Mouse (Mus musculus) MEL (cell line): ENCODE data around the gene Orc6. TPM values are rescaled to one million over a fixed set of nuclear protein-coding genes. Genes with fewer than 3 reads are reported as not detected.
A peak's percentile ranks its signal among the peaks of the same experiment; 100 is the strongest.

Experiments used
- DNase-seq: peaks from one replicate; pipeline ENCODE4 v3.0.0; 2011; ENCODE audit warnings: low read depth, low spot score
- H3K27ac ChIP-seq: 2 replicates; pipeline ENCODE4 v1.5.1; 2012; ENCODE audit warnings: low read depth, mild to moderate bottlenecking, control low read depth, low read length, moderate library complexity; ENCODE audit not compliant: control insufficient read depth
- H3K27me3 ChIP-seq, 2 experiments: fragments of 150-350 bp in 1 of 2; sonication (generic) in 1 of 2; 2 replicates each; pipeline ENCODE4 v1.6.1; 2012; ENCODE audit warnings: low read length in 2 of 2, mild to moderate bottlenecking in 2 of 2, improper control_type of control experiment in 1 of 2, moderate library complexity in 1 of 2; ENCODE audit not compliant: insufficient read depth in 2 of 2, control insufficient read depth in 1 of 2
- H3K36me3 ChIP-seq, 2 experiments: 2 replicates each; pipeline ENCODE4 v1.6.1; 2012 to 2014; ENCODE audit warnings: low read length in 2 of 2, improper control_type of control experiment in 1 of 2, inconsistent platforms in 1 of 2, mild to moderate bottlenecking in 1 of 2; ENCODE audit not compliant: insufficient read depth in 2 of 2, control insufficient read depth in 1 of 2
- H3K4me1 ChIP-seq, 2 experiments: fragments of 150-350 bp in 1 of 2; sonication (generic) in 1 of 2; 2 replicates each; pipeline ENCODE4 v1.6.1; 2012; ENCODE audit warnings: low read length in 2 of 2, improper control_type of control experiment in 1 of 2, mild to moderate bottlenecking in 1 of 2; ENCODE audit not compliant: insufficient read depth in 2 of 2, control insufficient read depth in 1 of 2
- H3K4me3 ChIP-seq, 2 experiments: fragments of 150-350 bp in 1 of 2; sonication (generic) in 1 of 2; 2 replicates each; pipeline ENCODE4 v1.5.1; 2012; ENCODE audit warnings: low read depth in 2 of 2, low read length in 2 of 2, mild to moderate bottlenecking in 2 of 2, moderate library complexity in 2 of 2, control low read depth in 1 of 2, improper control_type of control experiment in 1 of 2; ENCODE audit not compliant: control insufficient read depth in 1 of 2, insufficient read depth in 1 of 2
- H3K79me2 ChIP-seq: 2 replicates; pipeline ENCODE4 v1.6.1; 2012; ENCODE audit warnings: mild to moderate bottlenecking, low read length, moderate library complexity; ENCODE audit not compliant: control insufficient read depth, poor library complexity, insufficient read depth
- H3K9ac ChIP-seq: 2 replicates; pipeline ENCODE4 v1.6.1; 2012; ENCODE audit warnings: low read depth, mild to moderate bottlenecking, control low read depth, low read length, moderate library complexity; ENCODE audit not compliant: control insufficient read depth, poor library complexity, severe bottlenecking
- H3K9me3 ChIP-seq: fragments of 150-350 bp; sonication (generic); replicated peaks from 2 replicates; pipeline ENCODE4 v1.6.1; 2012; ENCODE audit warnings: mild to moderate bottlenecking, low read length, improper control_type of control experiment, moderate library complexity; ENCODE audit not compliant: insufficient read depth
- BHLHE40 ChIP-seq: IDR thresholded peaks from 2 replicates; pipeline ENCODE4 v1.6.1; 2012; ENCODE audit warnings: low read depth, mild to moderate bottlenecking, inconsistent platforms, low read length, improper control_type of control experiment, borderline replicate concordance
- CHD1 ChIP-seq: IDR thresholded peaks from 2 replicates; pipeline ENCODE4 v1.6.1; 2012; ENCODE audit warnings: low read depth, mild to moderate bottlenecking, inconsistent platforms, low read length, improper control_type of control experiment
- CHD2 ChIP-seq: IDR thresholded peaks from 2 replicates; pipeline ENCODE4 v1.6.1; 2011; ENCODE audit warnings: low read length, improper control_type of control experiment
- CTCF ChIP-seq, 3 experiments: IDR thresholded peaks in 2 of 3; conservative IDR thresholded peaks in 1 of 3; 2 replicates each; pipeline ENCODE4 v1.5.1; 2011 to 2012; ENCODE audit warnings: low read length in 3 of 3, low read depth in 2 of 3, mild to moderate bottlenecking in 2 of 3, improper control_type of control experiment in 1 of 3, inconsistent platforms in 1 of 3, mixed read lengths in 1 of 3, moderate library complexity in 1 of 3; ENCODE audit not compliant: control insufficient read depth in 1 of 3, insufficient read depth in 1 of 3, poor library complexity in 1 of 3, severe bottlenecking in 1 of 3
- E2F4 ChIP-seq: IDR thresholded peaks from 2 replicates; pipeline ENCODE4 v1.6.1; 2011; ENCODE audit warnings: low read depth, low read length, improper control_type of control experiment, borderline replicate concordance
- ELF1 ChIP-seq: IDR thresholded peaks from 2 replicates; pipeline ENCODE4 v1.6.1; 2014; ENCODE audit warnings: low read depth, mild to moderate bottlenecking, inconsistent platforms, low read length, improper control_type of control experiment, moderate library complexity
- EP300 ChIP-seq, 2 experiments: IDR thresholded peaks; 2 replicates each; pipeline ENCODE4 v1.6.1; 2011; ENCODE audit warnings: improper control_type of control experiment in 2 of 2, low read length in 2 of 2, low read depth in 1 of 2, mild to moderate bottlenecking in 1 of 2
- ETS1 ChIP-seq: IDR thresholded peaks from 2 replicates; pipeline ENCODE4 v1.6.1; 2012; ENCODE audit warnings: low read depth, mild to moderate bottlenecking, inconsistent platforms, low read length, improper control_type of control experiment, moderate library complexity
- GABPA ChIP-seq: IDR thresholded peaks from 2 replicates; pipeline ENCODE4 v1.6.1; 2012; ENCODE audit warnings: low read depth, mild to moderate bottlenecking, inconsistent platforms, low read length, improper control_type of control experiment, moderate library complexity
- GATA1 ChIP-seq: IDR thresholded peaks from 2 replicates; pipeline ENCODE4 v1.6.1; 2011; ENCODE audit warnings: low read depth, low read length, improper control_type of control experiment
- HCFC1 ChIP-seq: IDR thresholded peaks from 2 replicates; pipeline ENCODE4 v1.6.1; 2012; ENCODE audit warnings: low read depth, mild to moderate bottlenecking, inconsistent platforms, low read length, improper control_type of control experiment, moderate library complexity
- JUND ChIP-seq: IDR thresholded peaks from 2 replicates; pipeline ENCODE4 v1.6.1; 2011; ENCODE audit warnings: low read depth, mild to moderate bottlenecking, improper control_type of control experiment, low read length
- KAT2A ChIP-seq: conservative IDR thresholded peaks from 2 replicates; pipeline ENCODE4 v1.6.1; 2012; ENCODE audit warnings: low read depth, low read length, improper control_type of control experiment, inconsistent platforms
- MAX ChIP-seq: IDR thresholded peaks from 2 replicates; pipeline ENCODE4 v1.6.1; 2011; ENCODE audit warnings: low read length, improper control_type of control experiment
- MAZ ChIP-seq: IDR thresholded peaks from 2 replicates; pipeline ENCODE4 v1.6.1; 2012; ENCODE audit warnings: low read depth, mild to moderate bottlenecking, inconsistent platforms, low read length, improper control_type of control experiment
- MEF2A ChIP-seq: IDR thresholded peaks from 2 replicates; pipeline ENCODE4 v1.6.1; 2014; ENCODE audit warnings: low read depth, mild to moderate bottlenecking, inconsistent platforms, low read length, improper control_type of control experiment; ENCODE audit not compliant: poor library complexity, insufficient replicate concordance, severe bottlenecking; ENCODE audit errors: extremely low read depth
- MXI1 ChIP-seq: IDR thresholded peaks from 2 replicates; pipeline ENCODE4 v1.6.1; 2011; ENCODE audit warnings: mild to moderate bottlenecking, low read depth, low read length, improper control_type of control experiment
- MYB ChIP-seq: IDR thresholded peaks from 2 replicates; pipeline ENCODE4 v1.6.1; 2011; ENCODE audit warnings: mild to moderate bottlenecking, low read depth, low read length, improper control_type of control experiment
- MYC ChIP-seq: IDR thresholded peaks from 2 replicates; pipeline ENCODE4 v1.6.1; 2011; ENCODE audit warnings: low read depth, mild to moderate bottlenecking, low read length, improper control_type of control experiment, moderate library complexity
- NELFE ChIP-seq: IDR thresholded peaks from 2 replicates; pipeline ENCODE4 v1.6.1; 2011; ENCODE audit warnings: low read depth, low read length, improper control_type of control experiment
- NRF1 ChIP-seq: IDR thresholded peaks from 2 replicates; pipeline ENCODE4 v1.6.1; 2014; ENCODE audit warnings: low read depth, mild to moderate bottlenecking, inconsistent platforms, low read length, improper control_type of control experiment, moderate library complexity; ENCODE audit not compliant: poor library complexity, insufficient read depth, severe bottlenecking
- POLR2AphosphoS2 ChIP-seq: IDR thresholded peaks from 2 replicates; pipeline ENCODE4 v1.6.1; 2011; ENCODE audit warnings: low read length, improper control_type of control experiment
- POLR2AphosphoS5 ChIP-seq: IDR thresholded peaks from 2 replicates; pipeline ENCODE4 v1.6.1; 2012; ENCODE audit warnings: low read depth, borderline replicate concordance, mild to moderate bottlenecking, inconsistent platforms, low read length, moderate library complexity, mixed read lengths
- RAD21 ChIP-seq: IDR thresholded peaks from 2 replicates; pipeline ENCODE4 v1.6.1; 2011; ENCODE audit warnings: mild to moderate bottlenecking, low read depth, low read length, improper control_type of control experiment
- SIN3A ChIP-seq: IDR thresholded peaks from 2 replicates; pipeline ENCODE4 v1.6.1; 2012; ENCODE audit warnings: low read length, improper control_type of control experiment, inconsistent platforms
- TAL1 ChIP-seq: IDR thresholded peaks from 2 replicates; pipeline ENCODE4 v1.6.1; 2012; ENCODE audit warnings: mild to moderate bottlenecking, inconsistent platforms, low read length, moderate library complexity, mixed read lengths
- TBP ChIP-seq: IDR thresholded peaks from 2 replicates; pipeline ENCODE4 v1.8.0; 2011; ENCODE audit warnings: low read depth, low read length, improper control_type of control experiment
- TCF12 ChIP-seq: IDR thresholded peaks from 2 replicates; pipeline ENCODE4 v1.6.1; 2014; ENCODE audit warnings: low read depth, mild to moderate bottlenecking, inconsistent platforms, low read length, improper control_type of control experiment, moderate library complexity
- UBTF ChIP-seq: IDR thresholded peaks from 2 replicates; pipeline ENCODE4 v1.6.1; 2012; ENCODE audit warnings: low read depth, mild to moderate bottlenecking, inconsistent platforms, low read length, improper control_type of control experiment, moderate library complexity, borderline replicate concordance; ENCODE audit not compliant: insufficient read depth
- USF1 ChIP-seq: IDR thresholded peaks from 2 replicates; pipeline ENCODE4 v1.6.1; 2014; ENCODE audit warnings: low read depth, mild to moderate bottlenecking, inconsistent platforms, low read length, improper control_type of control experiment, moderate library complexity
- USF2 ChIP-seq, 2 experiments: IDR thresholded peaks; 2 replicates each; pipeline ENCODE4 v1.6.1; 2011 to 2012; ENCODE audit warnings: improper control_type of control experiment in 2 of 2, low read length in 2 of 2, borderline replicate concordance in 1 of 2, inconsistent platforms in 1 of 2, low read depth in 1 of 2, mild to moderate bottlenecking in 1 of 2; ENCODE audit not compliant: insufficient read depth in 1 of 2
- ZC3H11A ChIP-seq: IDR thresholded peaks from 2 replicates; pipeline ENCODE4 v1.6.1; 2012; ENCODE audit warnings: low read depth, mild to moderate bottlenecking, inconsistent platforms, low read length, improper control_type of control experiment
- ZKSCAN1 ChIP-seq: IDR thresholded peaks from 2 replicates; pipeline ENCODE4 v1.6.1; 2012; ENCODE audit warnings: low read depth, mild to moderate bottlenecking, inconsistent platforms, low read length, improper control_type of control experiment, moderate library complexity
- ZNF384 ChIP-seq: IDR thresholded peaks from 2 replicates; pipeline ENCODE4 v1.6.1; 2012; ENCODE audit warnings: low read depth, mild to moderate bottlenecking, inconsistent platforms, low read length, improper control_type of control experiment
- polyA plus RNA-seq, 2 experiments: library from polyadenylated mRNA; stranded (reverse) in 1 of 2; unstranded in 1 of 2; fragments of >175 nt in 1 of 2; fragments of >200 nt in 1 of 2; gene quantifications; 2 replicates each; pipeline versions ENCODE4 v1.2.1 to v1.2.4; 2012; ENCODE audit warnings: low replicate concordance in 2 of 2, low read depth in 1 of 2; ENCODE audit not compliant: insufficient read length in 2 of 2, insufficient read depth in 1 of 2, missing spikeins in 1 of 2
- total RNA-seq: library from RNA; depleted of rRNA; stranded (reverse); fragments of 300-350 nt; gene quantifications from 2 replicates; pipeline ENCODE4 v1.2.3, GENCODE M21; 2012

The Orc6 gene
- total and polyA plus RNA-seq, 3 experiments = 87.7 to 115 TPM; not detected in 1

DNA sequence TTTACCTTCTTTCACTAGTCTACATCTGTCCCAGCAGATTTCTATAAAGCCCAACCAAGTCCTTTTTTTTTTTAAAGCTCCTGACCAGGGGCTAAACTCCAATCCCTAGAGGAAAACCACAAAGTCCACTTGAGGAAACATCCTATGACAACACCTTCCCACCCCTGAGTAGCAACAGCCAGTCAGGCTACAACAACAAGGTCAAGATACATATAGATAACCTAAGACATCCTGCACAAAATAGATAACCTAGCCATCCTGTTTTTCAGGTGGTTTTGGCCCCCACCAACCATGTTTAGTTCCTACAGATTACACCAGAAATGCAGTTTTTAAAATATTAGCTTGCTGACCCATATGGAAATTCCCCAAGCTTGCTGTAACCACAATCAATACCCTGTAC lies 35.7 kb downstream of the Orc6 start:
- DNase-seq = peak; percentile 35
- Histone ChIP-seq H3K9me3 (no peaks in the 10 kb centered on the region), H3K4me1 (peaks cover 9 to 10% of the 10 kb centered on the region in 2 experiments), H3K27ac (no peak overlapping the region), H3K9ac (no peak overlapping the region), H3K4me3 (no peak overlapping the region), H3K27me3 (no peaks in the 10 kb centered on the region), H3K79me2 (no peaks in the 10 kb centered on the region), H3K36me3 (peaks cover 0 to 7% of the 10 kb centered on the region in 2 experiments; a peak in 2 of 4 replicates)
- TF ChIP-seq GATA1 (0 out of 2 replicates have a peak, but pooled peaks have one; percentile 43), E2F4 (no peak), NELFE (no peak), SIN3A (no peak), UBTF (no peak), MAX (no peak), TAL1 (0 out of 2 replicates have a peak, but pooled peaks have one; percentile 26), GABPA (no peak), USF1 (no peak), MYB (no peak), USF2 (IDR thresholded peaks at IDR 0.05; ENCODE audit: borderline replicate concordance in 1 of 2, insufficient read depth in 1 of 2, low read depth in 1 of 2, low read length in 2 of 2) (no peak), ZC3H11A (no peak), CHD1 (no peak), CHD2 (no peak), MXI1 (no peak), ELF1 (no peak), TBP (no peak), POLR2AphosphoS5 (no peak), TCF12 (no peak), CTCF (IDR thresholded peaks at IDR 0.05 in 2 of 3, conservative IDR thresholded peaks at IDR 0.05 in 1 of 3; ENCODE audit: control insufficient read depth in 1 of 3, insufficient read depth in 1 of 3, low read depth in 2 of 3, low read length in 3 of 3, poor library complexity in 1 of 3, severe bottlenecking in 1 of 3) (no peak), JUND (no peak), MYC (no peak), ZKSCAN1 (no peak), NRF1 (no peak), RAD21 (no peak), MAZ (no peak), HCFC1 (no peak), POLR2AphosphoS2 (no peak), ZNF384 (peak; percentile 50; the same call in 1 of the 2 replicates), EP300 (IDR thresholded peaks at IDR 0.05; ENCODE audit: low read depth in 1 of 2, low read length in 2 of 2) (peak in 1 of 2 experiments; percentile 50; a peak in 1 of 4 replicates), ETS1 (no peak), KAT2A (no peak), MEF2A (no peak), BHLHE40 (no peak)
